ENCODE assay signal across 8 mouse cellular contexts in the genomic region with DNA sequence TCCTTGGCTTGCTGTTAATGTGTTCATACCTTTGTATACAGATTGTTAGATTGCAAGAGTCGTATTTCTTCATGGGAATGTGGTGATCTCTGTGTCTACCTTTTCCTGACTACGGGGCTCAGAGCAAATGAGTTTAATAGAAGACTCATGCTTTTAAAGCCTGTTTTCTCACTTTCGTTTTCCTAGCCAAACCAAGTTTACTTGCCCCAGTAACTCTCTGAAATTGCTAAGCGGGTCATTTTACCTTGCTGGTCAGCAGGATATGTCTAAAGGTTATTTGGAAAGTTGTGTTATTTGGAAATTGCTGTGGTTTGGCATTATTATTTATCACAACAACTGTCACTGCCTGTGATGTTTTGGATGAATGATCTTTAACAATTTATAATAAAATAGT. TPM values are rescaled to one million over a fixed set of nuclear protein-coding genes. Genes with fewer than 3 reads are reported as not detected.
DNase-seq lines count a peak whose midpoint lies in the region; ATAC-seq and TF ChIP-seq lines count a peak whose summit lies in the region.

No protein-coding gene starts in this region.

- in situ Hi-C loops in ES-E14 (cut with MboI; ENCODE audit: low sequenced_read_pairs in 2 of 2, unreplicated experiment in 2 of 2): no loop called here

- DNase-seq in heart, postnatal 14 days: no peak
- no peak for DNase-seq in ES-E14 (ENCODE audit: low read depth, low spot score)
- no peak for DNase-seq in hindbrain, embryonic 11.5 days (ENCODE audit: low spot score)
- DNase-seq in midbrain, embryonic 10.5 days (ENCODE audit: low spot score): no peak
- DNase-seq in spleen, adult 18-20 months: no peak
- DNase-seq in right cerebral cortex, postnatal 14 days: no peak
- no peak for DNase-seq in kidney, postnatal 10 days

- peaks cover 12% of the 10 kb centered on the region for H3K36me3 ChIP-seq in heart, embryonic 12.5 days
- peaks cover 9% of the 10 kb centered on the region for H3K36me3 ChIP-seq in ES-E14 (ENCODE audit: control insufficient read depth, insufficient read depth, low read length, poor library complexity, severe bottlenecking)
- H3K36me3 ChIP-seq in hindbrain, embryonic 11.5 days (ENCODE audit: control insufficient read depth, insufficient read depth, low read length): no peaks in the 10 kb centered on the region
- H3K36me3 ChIP-seq in midbrain, embryonic 10.5 days: peaks cover 16% of the 10 kb centered on the region

- peak overlapping the region; percentile 89 for H3K4me2 ChIP-seq in heart, embryonic 12.5 days
- peak overlapping the region; percentile 72 for H3K4me2 ChIP-seq in hindbrain, embryonic 11.5 days (replicated peaks; ENCODE audit: low read depth, low read length)

- H3K4me3 ChIP-seq in heart, embryonic 12.5 days: peak overlapping the region; percentile 72
- H3K4me3 ChIP-seq in ES-E14 (ENCODE audit: insufficient read depth in 1 of 2, low read depth in 1 of 2, low read length in 2 of 2, poor library complexity in 1 of 2, severe bottlenecking in 1 of 2): peak overlapping the region; percentile 67 to 97
- peak overlapping the region; percentile 82 for H3K4me3 ChIP-seq in hindbrain, embryonic 11.5 days (ENCODE audit: low read depth, low read length)
- peak overlapping the region; percentile 97 for H3K4me3 ChIP-seq in midbrain, embryonic 10.5 days

- WGBS in heart, embryonic 12.5 days: 37% methylated on average over 4 of the region's 4 CpGs
- WGBS in hindbrain, embryonic 11.5 days: 55% methylated on average over 4 of the region's 4 CpGs
- WGBS in midbrain, embryonic 10.5 days: 61% methylated on average over 4 of the region's 4 CpGs

- intact Hi-C loops in heart, postnatal 14 days (cut with DNase I): loop anchor here (2.0 kb wide), 1 partner anchor 29 kb away; a partner anchor contains a TSS

- H3K4me1 ChIP-seq in heart, embryonic 12.5 days (replicated peaks): peaks cover 34% of the 10 kb centered on the region
- peaks cover 2 to 6% of the 10 kb centered on the region in 2 experiments for H3K4me1 ChIP-seq in ES-E14 (ENCODE audit: control insufficient read depth in 2 of 2, insufficient read depth in 2 of 2, low read length in 2 of 2, poor library complexity in 1 of 2)
- H3K4me1 ChIP-seq in hindbrain, embryonic 11.5 days (replicated peaks; ENCODE audit: control insufficient read depth, insufficient read depth, low read length): peaks cover 4% of the 10 kb centered on the region
- H3K4me1 ChIP-seq in midbrain, embryonic 10.5 days: peaks cover 31% of the 10 kb centered on the region

- H3K27ac ChIP-seq in heart, embryonic 12.5 days (ENCODE audit: poor library complexity, severe bottlenecking): peak overlapping the region; percentile 76
- H3K27ac ChIP-seq in ES-E14 (ENCODE audit: insufficient read depth, low read depth, low read length, poor library complexity, severe bottlenecking): peak overlapping the region; percentile 88; the same call in 1 of the 2 replicates
- no peak overlapping the region for H3K27ac ChIP-seq in hindbrain, embryonic 11.5 days (ENCODE audit: low read depth, low read length)
- H3K27ac ChIP-seq in midbrain, embryonic 10.5 days (replicated peaks): no peak overlapping the region

- H3K27me3 ChIP-seq in heart, embryonic 12.5 days (replicated peaks): no peaks in the 10 kb centered on the region
- H3K27me3 ChIP-seq in hindbrain, embryonic 11.5 days (ENCODE audit: control insufficient read depth, insufficient read depth, low read length): no peaks in the 10 kb centered on the region
- no peaks in the 10 kb centered on the region for H3K27me3 ChIP-seq in midbrain, embryonic 10.5 days (ENCODE audit: low read depth, poor library complexity, severe bottlenecking)

- H3K9me3 ChIP-seq in heart, embryonic 12.5 days (replicated peaks): no peaks in the 10 kb centered on the region
- H3K9me3 ChIP-seq in ES-E14 (ENCODE audit: control insufficient read depth, insufficient read depth, low read depth, low read length): no peaks in the 10 kb centered on the region
- no peaks in the 10 kb centered on the region for H3K9me3 ChIP-seq in hindbrain, embryonic 11.5 days (ENCODE audit: control insufficient read depth, low read length)
- H3K9me3 ChIP-seq in midbrain, embryonic 10.5 days (replicated peaks): no peaks in the 10 kb centered on the region

- peak overlapping the region; percentile 85 for H3K9ac ChIP-seq in heart, embryonic 12.5 days
- H3K9ac ChIP-seq in ES-E14 (ENCODE audit: insufficient read depth, low read depth, low read length, poor library complexity, severe bottlenecking): no peak overlapping the region
- H3K9ac ChIP-seq in hindbrain, embryonic 11.5 days (ENCODE audit: low read depth, low read length): peak overlapping the region; percentile 71

- ATAC-seq in heart, embryonic 12.5 days (ENCODE audit: insufficient number of reproducible peaks, low FRiP score): no peak
- ATAC-seq in hindbrain, embryonic 11.5 days (ENCODE audit: low FRiP score): no peak

TF ChIP-seq in ES-E14, 5 proteins besides CTCF, POLR2A, EP300 and RAD21:
- TF ChIP-seq ZC3H11A (IDR thresholded peaks at IDR 0.05; ENCODE audit: borderline replicate concordance, low read depth, low read length) (no peak), ZNF384 (IDR thresholded peaks at IDR 0.05; ENCODE audit: low read depth, low read length) (no peak), HCFC1 (IDR thresholded peaks at IDR 0.05; ENCODE audit: borderline replicate concordance, insufficient read depth, low read length) (no peak)

RNA-seq across cellular contexts. Expression of a gene that starts 29.0 kb away (rescaled TPM):
- 64.9 and 65.4 TPM in 2 replicates for polyA plus RNA-seq in heart, embryonic 12.5 days (2016; fragmentation: Nextera tagmentation; extraction: Ambion mirVana)
- total RNA-seq in heart, postnatal 14 days (2021): 100 to 1,000 TPM; 109 to 115 TPM
- 199 and 224 TPM in 2 replicates for total RNA-seq in ES-E14 (2012; rRNA removed)
- 76.5 and 82.5 TPM in 2 replicates for polyA plus RNA-seq in hindbrain, embryonic 11.5 days (2014; fragmentation: Nextera tagmentation; extraction: Ambion mirVana)
- polyA plus RNA-seq in midbrain, embryonic 10.5 days (2016; fragmentation: Nextera tagmentation; extraction: Ambion mirVana): 51.8 and 54.8 TPM in 2 replicates

RNA-seq across cellular contexts. Expression of a gene that starts 29.1 kb away (rescaled TPM):
- 52.0 and 52.6 TPM in 2 replicates for polyA plus RNA-seq in heart, embryonic 12.5 days (2016; fragmentation: Nextera tagmentation; extraction: Ambion mirVana)
- total RNA-seq in heart, postnatal 14 days (2021): 10 to 100 TPM; 43.0 to 54.6 TPM
- 88.0 and 136 TPM in 2 replicates for total RNA-seq in ES-E14 (2012; rRNA removed)
- 21.6 and 23.5 TPM in 2 replicates for polyA plus RNA-seq in hindbrain, embryonic 11.5 days (2014; fragmentation: Nextera tagmentation; extraction: Ambion mirVana)
- 32.3 and 38.5 TPM in 2 replicates for polyA plus RNA-seq in midbrain, embryonic 10.5 days (2016; fragmentation: Nextera tagmentation; extraction: Ambion mirVana)

RNA-seq across cellular contexts. Expression of a gene that starts 29.1 kb away (rescaled TPM):
- 77.1 and 77.9 TPM in 2 replicates for polyA plus RNA-seq in heart, embryonic 12.5 days (2016; fragmentation: Nextera tagmentation; extraction: Ambion mirVana)
- 10 to 100 TPM; 27.1 to 34.7 TPM for total RNA-seq in heart, postnatal 14 days (2021)
- total RNA-seq in ES-E14 (2012; rRNA removed): 290 and 318 TPM in 2 replicates
- polyA plus RNA-seq in hindbrain, embryonic 11.5 days (2014; fragmentation: Nextera tagmentation; extraction: Ambion mirVana): 120 and 123 TPM in 2 replicates
- 144 and 166 TPM in 2 replicates for polyA plus RNA-seq in midbrain, embryonic 10.5 days (2016; fragmentation: Nextera tagmentation; extraction: Ambion mirVana)

Comparison
In these comparisons a context has a peak if more than half of its experiments do, and no peak if none do; other contexts are left out.
1. H3K27ac ChIP-seq: peak in heart, embryonic 12.5 days (single experiment) and ES-E14 (single experiment); none in hindbrain, embryonic 11.5 days (single experiment) and midbrain, embryonic 10.5 days (single experiment).
2. Peak in every context shown above with its lines, with median percentiles within 50 percentile points of each other: H3K4me3 ChIP-seq.